8 mouse cellular contexts compared by ENCODE assay signal in the genomic region with DNA sequence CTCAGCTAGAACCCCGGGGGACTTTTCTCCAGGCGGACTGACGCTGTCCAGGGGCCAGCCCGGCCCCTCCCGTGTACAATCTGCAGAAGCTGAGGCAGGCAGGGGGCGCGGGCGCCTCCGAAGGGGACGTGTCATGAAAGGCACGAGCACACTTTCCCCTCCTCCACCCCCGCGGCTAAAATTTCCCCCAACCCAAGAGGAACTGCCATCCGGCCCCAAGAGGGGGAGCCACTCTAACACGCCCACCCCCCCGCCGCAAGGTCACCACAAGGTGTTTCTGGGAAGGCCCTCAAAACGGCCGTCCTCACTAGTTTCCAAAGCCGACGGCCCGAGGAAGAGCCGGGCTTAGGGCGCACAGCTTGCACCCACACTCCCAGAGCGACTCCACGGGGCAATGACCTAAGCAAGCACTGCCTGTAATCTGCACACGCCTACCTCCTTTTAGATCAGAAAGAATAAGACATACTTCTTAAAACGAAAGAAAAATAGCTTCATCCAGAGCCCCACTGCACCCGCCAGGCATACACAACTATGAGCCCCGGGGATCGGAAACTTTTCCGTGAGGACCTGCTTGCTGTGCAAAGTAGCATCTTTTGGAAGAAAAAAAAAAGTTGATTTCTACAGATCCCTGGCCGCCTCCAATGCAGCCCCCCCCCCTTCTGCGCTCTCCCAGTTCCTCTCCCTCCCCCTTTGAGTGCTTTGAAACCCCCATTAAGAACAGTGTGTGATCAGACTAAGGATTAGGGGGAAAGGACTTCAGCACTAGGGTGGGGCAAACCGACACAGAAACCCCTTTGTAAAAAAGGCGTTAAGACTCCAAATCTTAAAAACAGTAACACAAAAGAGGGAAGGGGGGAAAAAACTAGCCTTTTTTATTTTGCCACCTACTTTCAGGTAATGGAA. TPM values are rescaled to one million over a fixed set of nuclear protein-coding genes. Genes with fewer than 3 reads are reported as not detected.
DNase-seq lines count a peak whose midpoint lies in the region; ATAC-seq and TF ChIP-seq lines count a peak whose summit lies in the region.

No protein-coding gene starts in this region.

- peaks cover 10% of the 10 kb centered on the region; the same call in 1 of the 2 replicates for H3K36me3 ChIP-seq in intestine, postnatal 0 days (ENCODE audit: control insufficient read depth, insufficient read depth)
- peaks cover 3% of the 10 kb centered on the region; the same call in 1 of the 2 replicates for H3K36me3 ChIP-seq in limb, embryonic 11.5 days (ENCODE audit: control insufficient read depth, insufficient read depth, low read length)
- H3K36me3 ChIP-seq in midbrain, embryonic 13.5 days, result no peaks in the 10 kb centered on the region

- peak overlapping the region; percentile 87 for H3K9ac ChIP-seq in intestine, postnatal 0 days (ENCODE audit: low read depth, low read length)
- H3K9ac ChIP-seq in limb, embryonic 11.5 days (ENCODE audit: low read length), result peak overlapping the region; percentile 99
- peak overlapping the region; percentile 90 for H3K9ac ChIP-seq in midbrain, embryonic 13.5 days (replicated peaks)

- peak; percentile 35 for DNase-seq in layer of hippocampus, adult 11-12 months (ENCODE audit: low spot score)
- no peak for DNase-seq in layer of hippocampus, adult 9-10 months (ENCODE audit: low spot score)
- peak; percentile 79 for DNase-seq in embryo, embryonic 11 days
- peak; percentile 46 to 59 for DNase-seq in gastrocnemius, postnatal 4 days (ENCODE audit: low spot score in 2 of 2)
- peak; percentile 81 for DNase-seq in limb, embryonic 11.5 days (ENCODE audit: low spot score)
- DNase-seq in spleen, postnatal 4 days (ENCODE audit: low spot score in 2 of 2), result peak; percentile 24 to 70

- peak; percentile 43 for TF ChIP-seq CTCF in intestine, postnatal 0 days (IDR thresholded peaks at IDR 0.05; ENCODE audit: low read depth)

- H3K4me2 ChIP-seq in intestine, postnatal 0 days (replicated peaks; ENCODE audit: low read depth), result peak overlapping the region; percentile 92
- H3K4me2 ChIP-seq in limb, embryonic 11.5 days (ENCODE audit: low read depth, severe bottlenecking), result peak overlapping the region; percentile 72
- H3K4me2 ChIP-seq in midbrain, embryonic 13.5 days (replicated peaks), result peak overlapping the region; percentile 83

- no peaks in the 10 kb centered on the region for H3K9me3 ChIP-seq in intestine, postnatal 0 days (ENCODE audit: control insufficient read depth)
- H3K9me3 ChIP-seq in limb, embryonic 11.5 days (ENCODE audit: control insufficient read depth, low read length), result no peaks in the 10 kb centered on the region
- H3K9me3 ChIP-seq in midbrain, embryonic 13.5 days, result no peaks in the 10 kb centered on the region

- no peaks in the 10 kb centered on the region for H3K27me3 ChIP-seq in intestine, postnatal 0 days (replicated peaks; ENCODE audit: control insufficient read depth, insufficient read depth, low read length)
- no peaks in the 10 kb centered on the region for H3K27me3 ChIP-seq in limb, embryonic 11.5 days (ENCODE audit: control insufficient read depth, insufficient read depth, low read length)
- 0 out of 2 replicates have a peak, but pooled peaks cover 6% of the 10 kb centered on the region for H3K27me3 ChIP-seq in midbrain, embryonic 13.5 days

- no peak for ATAC-seq in intestine, postnatal 0 days
- ATAC-seq in limb, embryonic 11.5 days (ENCODE audit: insufficient number of reproducible peaks, low FRiP score, low TSS enrichment, low read depth), result peak; percentile 3; the same call in 1 of the 2 replicates
- ATAC-seq in midbrain, embryonic 13.5 days, result no peak

- H3K4me3 ChIP-seq in intestine, postnatal 0 days (ENCODE audit: low read depth, low read length), result peak overlapping the region; percentile 92
- H3K4me3 ChIP-seq in limb, embryonic 11.5 days (ENCODE audit: low read depth, low read length), result peak overlapping the region; percentile 90
- peak overlapping the region; percentile 88 for H3K4me3 ChIP-seq in midbrain, embryonic 13.5 days (replicated peaks)

- WGBS in intestine, postnatal 0 days, result under 1% methylated on average over 36 of the region's 36 CpGs
- WGBS in limb, embryonic 11.5 days, result under 1% methylated on average over 36 of the region's 36 CpGs
- under 1% methylated on average over 36 of the region's 36 CpGs for WGBS in midbrain, embryonic 13.5 days

- H3K4me1 ChIP-seq in intestine, postnatal 0 days (replicated peaks; ENCODE audit: control insufficient read depth, insufficient read depth, low read length), result no peaks in the 10 kb centered on the region
- H3K4me1 ChIP-seq in limb, embryonic 11.5 days (ENCODE audit: control insufficient read depth, insufficient read depth, low read length), result peaks cover 10% of the 10 kb centered on the region; the same call in 1 of the 2 replicates
- peaks cover 26% of the 10 kb centered on the region for H3K4me1 ChIP-seq in midbrain, embryonic 13.5 days (replicated peaks)

- H3K27ac ChIP-seq in intestine, postnatal 0 days (ENCODE audit: low read depth, low read length), result peak overlapping the region; percentile 99
- peak overlapping the region; percentile 99 for H3K27ac ChIP-seq in limb, embryonic 11.5 days (replicated peaks; ENCODE audit: low read depth, low read length)
- peak overlapping the region; percentile 99 for H3K27ac ChIP-seq in midbrain, embryonic 13.5 days

RNA-seq across cellular contexts. Expression of gene Spry2, which starts 1.4 kb away (rescaled TPM):
- 10 to 100 TPM; 65.9 to 67.3 TPM for total RNA-seq in gastrocnemius, postnatal 4 days (2021)
- 36.1 and 41.1 TPM in 2 replicates for polyA plus RNA-seq in intestine, postnatal 0 days (2015; fragmentation: Nextera tagmentation; extraction: Ambion mirVana)
- 71.3 and 73.3 TPM in 2 replicates for polyA plus RNA-seq in limb, embryonic 11.5 days (2014; fragmentation: Nextera tagmentation; extraction: Ambion mirVana)
- polyA plus RNA-seq in midbrain, embryonic 13.5 days (2015; fragmentation: Nextera tagmentation; extraction: Ambion mirVana), result 26.9 and 38.6 TPM in 2 replicates
